Mouse (Mus musculus) hindbrain, embryonic 10.5 days (tissue): ENCODE data around the gene Ncoa4. TPM values are rescaled to one million over a fixed set of nuclear protein-coding genes. Genes with fewer than 3 reads are reported as not detected.
A peak's percentile ranks its signal among the peaks of the same experiment; 100 is the strongest.
"Not testable (repeated sequence)": the region's sequence is repeated elsewhere in the genome, so short reads cannot be mapped to it uniquely, and the experiment has no call there.

Experiments used
- DNase-seq: peaks from one replicate; pipeline ENCODE4 v3.0.0-alpha.2; 2017; ENCODE audit warnings: low spot score
- H3K27ac ChIP-seq: fragments of 300-500 bp; sonication (generic); 2 replicates; pipeline ENCODE4 v1.5.1; 2016; ENCODE audit warnings: mild to moderate bottlenecking, moderate library complexity
- H3K27me3 ChIP-seq: fragments of 300-500 bp; sonication (generic); 2 replicates; pipeline ENCODE4 v1.6.1; 2016; ENCODE audit warnings: mild to moderate bottlenecking; ENCODE audit not compliant: poor library complexity, insufficient read depth, severe bottlenecking
- H3K36me3 ChIP-seq: fragments of 300-500 bp; sonication (generic); 2 replicates; pipeline ENCODE4 v1.6.1; 2016; ENCODE audit warnings: mild to moderate bottlenecking, moderate library complexity
- H3K4me1 ChIP-seq: fragments of 300-500 bp; sonication (generic); replicated peaks from 2 replicates; pipeline ENCODE4 v1.6.1; 2016; ENCODE audit warnings: mild to moderate bottlenecking
- H3K4me3 ChIP-seq: fragments of 300-500 bp; sonication (generic); 2 replicates; pipeline ENCODE4 v1.5.1; 2016; ENCODE audit warnings: mild to moderate bottlenecking, moderate library complexity
- H3K9me3 ChIP-seq: fragments of 300-500 bp; sonication (generic); 2 replicates; pipeline ENCODE4 v1.6.1; 2016; ENCODE audit warnings: mild to moderate bottlenecking, moderate library complexity
- WGBS: fragments of 180-500 bp; shearing (Covaris S2); methylation state at CpG from one replicate; pipeline ENCODE4 v1.1.7; 2016; 5-methylcytosine and 5-hydroxymethylcytosine counted together
- polyA plus RNA-seq: library from polyadenylated mRNA; unstranded; fragments of >200 nt; fragmentation: Nextera tagmentation; extraction: Ambion mirVana; gene quantifications from 2 replicates; pipeline ENCODE4 v1.2.1, GENCODE M21; 2016

Gene Ncoa4
- polyA plus RNA-seq, 1 experiment from 2014 or later, result 66.0 TPM

- H3K27ac ChIP-seq, result no peak overlapping the region
- no peaks in the 10 kb centered on the region for H3K9me3 ChIP-seq
- H3K4me3 ChIP-seq, result no peak overlapping the region
- H3K36me3 ChIP-seq, result peaks cover 91% of the 10 kb centered on the region
- no peaks in the 10 kb centered on the region for H3K27me3 ChIP-seq
- no peaks in the 10 kb centered on the region for H3K4me1 ChIP-seq
- WGBS, result 95% methylated on average over 6 of the region's 6 CpGs
- no peak for DNase-seq
Observed at GRCm38 (mm10) chr14:32190627-32191391, 31.1 kb downstream of the Ncoa4 start.

DNA sequence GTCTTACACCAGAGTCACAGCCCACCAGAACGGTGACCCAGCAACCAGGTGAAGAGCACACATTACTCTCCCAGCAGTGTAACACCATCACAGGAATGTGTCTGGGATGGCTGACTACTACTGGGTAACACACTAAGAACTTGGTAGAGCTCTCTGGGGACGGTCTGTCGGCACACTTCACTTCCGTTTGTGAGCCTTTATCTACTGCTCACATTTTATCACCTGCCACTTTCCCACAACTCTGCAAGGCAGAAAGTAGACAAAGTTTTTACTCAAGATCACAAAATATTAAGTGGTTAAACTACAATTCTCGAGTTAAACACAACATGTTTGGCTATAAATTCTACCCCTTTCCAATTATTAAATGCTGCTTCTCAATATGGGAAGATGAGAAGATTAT lies 32.3 kb downstream of the Ncoa4 start:
- Histone ChIP-seq H3K27ac (no peak overlapping the region), H3K36me3 (peaks cover 90% of the 10 kb centered on the region), H3K27me3 (no peaks in the 10 kb centered on the region), H3K9me3 (no peaks in the 10 kb centered on the region), H3K4me3 (no peak overlapping the region), H3K4me1 (no peaks in the 10 kb centered on the region)
- 93% methylated on average over 5 of the region's 5 CpGs for WGBS
- no peak for DNase-seq

DNA sequence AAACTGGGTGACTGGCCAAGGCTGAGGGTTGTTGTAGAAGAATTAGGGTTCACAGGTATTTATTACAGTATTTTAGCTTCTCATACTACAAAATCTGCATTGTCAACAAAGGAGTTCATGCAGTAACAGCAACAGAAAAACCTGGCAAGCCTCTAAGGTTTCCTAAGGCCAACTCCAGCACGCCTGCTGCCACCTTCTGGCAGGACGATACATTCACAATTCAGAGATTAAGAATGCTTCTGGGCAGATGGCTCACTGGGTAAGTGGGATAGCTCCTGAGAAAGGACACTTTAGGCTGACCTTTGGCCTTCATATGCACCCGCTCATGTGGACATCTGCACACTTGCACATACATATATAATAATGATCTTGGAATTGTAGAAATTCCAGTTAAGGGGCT lies 32.8 kb downstream of the Ncoa4 start:
- Histone ChIP-seq H3K27ac (no peak overlapping the region), H3K4me3 (no peak overlapping the region), H3K27me3 (no peaks in the 10 kb centered on the region), H3K36me3 (peaks cover 90% of the 10 kb centered on the region), H3K4me1 (no peaks in the 10 kb centered on the region), H3K9me3 (no peaks in the 10 kb centered on the region)
- 56% methylated on average over 3 of the region's 3 CpGs for WGBS
- DNase-seq, result peak; percentile 40

DNA sequence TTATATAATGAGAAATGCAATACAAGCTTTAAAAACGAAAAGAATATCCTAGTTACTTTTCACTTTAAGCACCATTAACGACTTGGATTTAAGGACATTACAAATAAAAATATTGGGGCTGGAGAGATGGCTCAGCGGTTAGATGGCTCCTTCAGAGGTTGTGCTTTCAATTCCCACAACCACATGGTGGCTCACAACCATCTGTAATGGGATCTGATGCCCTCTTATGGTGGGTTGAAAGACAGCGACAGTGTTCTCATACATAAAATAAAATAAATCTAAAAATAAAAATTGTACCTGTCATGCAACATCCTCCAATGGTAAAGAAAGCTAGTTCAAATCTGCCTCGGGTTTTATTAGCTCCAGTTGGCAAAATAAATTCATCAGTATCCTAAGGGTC lies 33.9 kb downstream of the Ncoa4 start:
- H3K4me3 ChIP-seq, H3K4me1 ChIP-seq, H3K27me3 ChIP-seq, DNase-seq, H3K9me3 ChIP-seq, H3K27ac ChIP-seq: not testable (repeated sequence)
- peaks cover 90% of the 10 kb centered on the region for H3K36me3 ChIP-seq
- WGBS, result 81% methylated on average over 5 of the region's 5 CpGs

- Histone ChIP-seq H3K9me3 (peaks cover 6% of the 10 kb centered on the region; the same call in 1 of the 2 replicates), H3K4me3 (peak overlapping the region; percentile 98), H3K27ac (peak overlapping the region; percentile 92), H3K4me1 (peaks cover 27% of the 10 kb centered on the region), H3K36me3 (peaks cover 43% of the 10 kb centered on the region), H3K27me3 (no peaks in the 10 kb centered on the region)
- WGBS, result under 1% methylated on average over 26 of the region's 26 CpGs
- peak; percentile 35 for DNase-seq
Observed at GRCm38 (mm10) chr14:32201354-32201753, 41.7 kb downstream of the Ncoa4 start.

GRCm38 (mm10) chr14:32201791-32202451 lies 42.3 kb downstream of the Ncoa4 start, which contains the start of the genes Timm23 and Parg:
TSS of gene Timm23 (minus strand) at chr14:32201898.
TSS of gene Parg (plus strand) at chr14:32201949.
- Histone ChIP-seq H3K4me1 (peaks cover 27% of the 10 kb centered on the region), H3K36me3 (peaks cover 37% of the 10 kb centered on the region), H3K27ac (peak within 1 kb of the TSS; percentile 92), H3K9me3 (peaks cover 6% of the 10 kb centered on the region; the same call in 1 of the 2 replicates), H3K4me3 (peak within 1 kb of the TSS; percentile 98), H3K27me3 (no peaks in the 10 kb centered on the region)
- peak; percentile 90 for DNase-seq
- under 1% methylated on average over 77 of the region's 77 CpGs for WGBS

- H3K9me3 ChIP-seq, result no peaks in the 10 kb centered on the region
- no peak for DNase-seq
- peaks cover 24% of the 10 kb centered on the region for H3K36me3 ChIP-seq
- H3K27me3 ChIP-seq, result no peaks in the 10 kb centered on the region
- no peak overlapping the region for H3K4me3 ChIP-seq
- H3K27ac ChIP-seq, result no peak overlapping the region
- no peaks in the 10 kb centered on the region for H3K4me1 ChIP-seq
Observed at GRCm38 (mm10) chr14:32226601-32227000, 66.9 kb downstream of the Ncoa4 start.

- Histone ChIP-seq H3K4me1 (no peaks in the 10 kb centered on the region), H3K9me3 (no peaks in the 10 kb centered on the region), H3K27me3 (no peaks in the 10 kb centered on the region), H3K36me3 (peaks cover 24% of the 10 kb centered on the region), H3K4me3 (no peak overlapping the region), H3K27ac (no peak overlapping the region)
- 3% methylated on average over 2 of the region's 2 CpGs for WGBS
- peak; percentile 18 for DNase-seq
Observed at GRCm38 (mm10) chr14:32228996-32229395, 69.3 kb downstream of the Ncoa4 start.

Other genes starting within 250 kb of the Ncoa4 start
- 0.13 and 0.17 TPM in 2 replicates for gene Galnt15, start 130.9 kb upstream of the Ncoa4 start, polyA plus RNA-seq
- 22.2 and 23.0 TPM in 2 replicates for gene Oxnad1, start 74.5 kb upstream of the Ncoa4 start, polyA plus RNA-seq
- 89.7 and 93.6 TPM in 2 replicates for gene Dph3, start 74.1 kb upstream of the Ncoa4 start, polyA plus RNA-seq
- not detected in 2 replicates for gene Msmb, start 17.8 kb upstream of the Ncoa4 start, polyA plus RNA-seq
- 302 and 327 TPM in 2 replicates for gene Timm23, start 42.0 kb downstream of the Ncoa4 start, polyA plus RNA-seq
- 40.6 and 50.0 TPM in 2 replicates for gene Parg, start 42.1 kb downstream of the Ncoa4 start, polyA plus RNA-seq
- gene Ogdhl, start 162.2 kb downstream of the Ncoa4 start, polyA plus RNA-seq, result 15.7 and 17.8 TPM in 2 replicates
- 0.32 and 2.0 TPM in 2 replicates for gene 1700024G13Rik, start 228.5 kb downstream of the Ncoa4 start, polyA plus RNA-seq